Mouse (Mus musculus): ENCODE data around the gene Bag5. TPM values are rescaled to one million over a fixed set of nuclear protein-coding genes. Genes with fewer than 3 reads are reported as not detected.
"Not testable (repeated sequence)": the region's sequence is repeated elsewhere in the genome, so short reads cannot be mapped to it uniquely, and the experiment has no call there.

Bag5 gene
- polyA plus RNA-seq, 1 experiment: 16.2 TPM

DNA sequence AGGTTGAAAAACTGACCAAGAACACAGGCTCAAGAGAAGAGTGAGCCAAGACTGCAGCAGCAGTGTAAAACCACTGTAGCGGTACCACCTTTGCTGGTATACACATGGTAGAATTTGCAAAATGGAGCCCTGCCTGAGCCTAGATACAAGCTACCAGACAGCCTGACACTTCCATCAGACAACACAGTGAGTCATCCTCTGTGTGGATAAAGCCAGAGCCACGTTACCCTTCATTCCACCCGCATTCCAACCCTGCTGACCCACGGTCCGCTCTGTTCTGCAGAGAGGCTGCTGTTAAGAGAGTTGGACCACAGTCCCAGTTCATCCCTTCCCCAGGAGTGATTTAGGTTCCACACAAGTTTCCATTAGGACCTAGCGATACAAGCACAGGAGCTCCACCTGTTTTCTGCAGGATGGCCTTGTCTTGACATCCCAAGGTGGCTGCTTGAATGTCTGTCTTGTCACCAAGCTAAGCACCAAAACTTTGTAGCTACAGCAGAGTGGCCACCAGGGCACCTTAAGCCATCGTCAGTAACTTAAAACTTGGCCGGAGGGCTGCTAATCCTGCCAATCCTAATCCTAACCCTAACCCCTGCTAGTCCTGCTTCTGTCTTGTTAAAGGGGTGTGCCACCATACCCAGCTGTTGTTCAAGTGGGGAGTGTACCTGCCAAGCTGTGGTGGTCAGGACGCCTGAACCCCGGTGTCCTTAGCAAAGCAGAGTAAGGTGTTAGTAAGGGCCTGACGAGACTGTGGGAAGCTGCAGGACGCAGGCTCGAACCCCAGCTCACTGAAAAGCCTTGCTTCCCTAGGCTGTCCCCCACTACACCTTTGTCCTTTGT, 47.8 kb downstream of the Bag5 start:
- Histone ChIP-seq H3K27ac (replicated peaks; ENCODE audit: low read depth, low read length) (no peak overlapping the region), H3K4me1 (ENCODE audit: control insufficient read depth, insufficient read depth, insufficient read length, low read length) (peaks cover 12% of the 10 kb centered on the region), H3K4me3 (ENCODE audit: insufficient read depth, low read depth, low read length) (no peak overlapping the region)

- Histone ChIP-seq H3K27ac (replicated peaks; ENCODE audit: low read depth, low read length) (no peak overlapping the region), H3K4me1 (ENCODE audit: control insufficient read depth, insufficient read depth, insufficient read length, low read length) (peaks cover 4% of the 10 kb centered on the region), H3K4me3 (ENCODE audit: insufficient read depth, low read depth, low read length) (no peak overlapping the region)
Measured at GRCm38 (mm10) chr12:111664144-111664634, 48.9 kb downstream of the Bag5 start.

- Histone ChIP-seq H3K4me3 (ENCODE audit: insufficient read depth, low read depth, low read length) (no peak overlapping the region), H3K27ac (replicated peaks; ENCODE audit: low read depth, low read length) (no peak overlapping the region), H3K4me1 (ENCODE audit: control insufficient read depth, insufficient read depth, insufficient read length, low read length) (peaks cover under 1% of the 10 kb centered on the region; the same call in 1 of the 2 replicates)
Measured at GRCm38 (mm10) chr12:111663228-111664143, 49.6 kb downstream of the Bag5 start.

GRCm38 (mm10) chr12:111661554-111661953, 51.5 kb downstream of the Bag5 start:
- H3K4me3 ChIP-seq (ENCODE audit: insufficient read depth, low read depth, low read length); H3K27ac ChIP-seq (replicated peaks; ENCODE audit: low read depth, low read length): not testable (repeated sequence)

GRCm38 (mm10) chr12:111660628-111661027, 52.4 kb downstream of the Bag5 start:
- Histone ChIP-seq H3K27ac (replicated peaks; ENCODE audit: low read depth, low read length) (no peak overlapping the region), H3K4me3 (ENCODE audit: insufficient read depth, low read depth, low read length) (no peak overlapping the region), H3K4me1 (ENCODE audit: control insufficient read depth, insufficient read depth, insufficient read length, low read length) (no peaks in the 10 kb centered on the region)

More at GRCm38 (mm10) chr12:111661554-111661953, 51.5 kb downstream of the Bag5 start:
- H3K4me1 ChIP-seq (ENCODE audit: control insufficient read depth, insufficient read depth, insufficient read length, low read length): not testable (repeated sequence)

Other genes with a start within 250 kb of the Bag5 start
- gene Gm266, start 227.4 kb downstream of the Bag5 start, polyA plus RNA-seq (2012; ENCODE audit: insufficient read depth, insufficient read length, missing spikeins): not detected in 2 replicates
- 216 and 330 TPM in 2 replicates for gene Eif5, start 175.2 kb downstream of the Bag5 start, polyA plus RNA-seq (2012; ENCODE audit: insufficient read depth, insufficient read length, missing spikeins)
- gene Mark3, start 138.7 kb downstream of the Bag5 start, polyA plus RNA-seq (2012; ENCODE audit: insufficient read depth, insufficient read length, missing spikeins): 25.9 and 31.0 TPM in 2 replicates
- 20.8 and 30.3 TPM in 2 replicates for gene Ckb, start 40.9 kb downstream of the Bag5 start, polyA plus RNA-seq (2012; ENCODE audit: insufficient read depth, insufficient read length, missing spikeins)
- gene Trmt61a, start 35.2 kb downstream of the Bag5 start, polyA plus RNA-seq (2012; ENCODE audit: insufficient read depth, insufficient read length, missing spikeins): 2.9 and 3.2 TPM in 2 replicates
- 123 and 134 TPM in 2 replicates for gene Apopt1, start within 50 bp of the Bag5 start, polyA plus RNA-seq (2012; ENCODE audit: insufficient read depth, insufficient read length, missing spikeins)
- gene Klc1, start 45.6 kb upstream of the Bag5 start, polyA plus RNA-seq (2012; ENCODE audit: insufficient read depth, insufficient read length, missing spikeins): 20.6 and 63.5 TPM in 2 replicates
- gene Xrcc3, start 100.6 kb upstream of the Bag5 start, polyA plus RNA-seq (2012; ENCODE audit: insufficient read depth, insufficient read length, missing spikeins): 3.8 and 6.8 TPM in 2 replicates
- 36.1 and 41.4 TPM in 2 replicates for gene Zfyve21, start 100.9 kb upstream of the Bag5 start, polyA plus RNA-seq (2012; ENCODE audit: insufficient read depth, insufficient read length, missing spikeins)
- gene Ppp1r13b, start 194.9 kb upstream of the Bag5 start, polyA plus RNA-seq (2012; ENCODE audit: insufficient read depth, insufficient read length, missing spikeins): 4.5 and 5.9 TPM in 2 replicates

Data from brown adipose tissue, adult 24 weeks (tissue).